Mouse (Mus musculus): ENCODE measurements around the gene Slc7a5. TPM values are rescaled to one million over a fixed set of nuclear protein-coding genes. Genes with fewer than 3 reads are reported as not detected.

Slc7a5 gene
- polyA plus RNA-seq (2015; fragmentation: Nextera tagmentation; extraction: Ambion mirVana): 16.1 and 17.3 TPM in 2 replicates

- WGBS: under 1% methylated on average over 57 of the region's 61 CpGs
- Histone ChIP-seq H3K4me3 (peak within 1 kb of the TSS; percentile 83), H3K4me2 (peak within 1 kb of the TSS; percentile 95), H3K4me1 (peaks cover 47% of the 10 kb centered on the region), H3K27me3 (replicated peaks) (peaks cover 23% of the 10 kb centered on the region), H3K27ac (replicated peaks) (peak within 1 kb of the TSS; percentile 22; the same call in 1 of the 2 replicates), H3K9me3 (no peaks in the 10 kb centered on the region), H3K36me3 (no peaks in the 10 kb centered on the region), H3K9ac (peak within 1 kb of the TSS; percentile 86)
- ATAC-seq (ENCODE audit: extremely low read depth, insufficient number of reproducible peaks, low FRiP score, low TSS enrichment): peak; percentile 86
Observed at GRCm38 (mm10) chr8:121907587-121908248, at the start of gene Slc7a5. Gene Slc7a5, minus strand, starts transcription at chr8:121907694.

GRCm38 (mm10) chr8:121955825-121956500, 48.5 kb upstream of the Slc7a5 start:
- peak overlapping the region; percentile 49 for H3K27ac ChIP-seq (replicated peaks)
- peak overlapping the region; percentile 51; the same call in 1 of the 2 replicates for H3K9ac ChIP-seq

GRCm38 (mm10) chr8:121954981-121955555, 47.6 kb upstream of the Slc7a5 start:
- H3K9me3 ChIP-seq: no peaks in the 10 kb centered on the region
- peaks cover 33% of the 10 kb centered on the region for H3K36me3 ChIP-seq
- WGBS: 72% methylated on average over 10 of the region's 10 CpGs
- H3K4me1 ChIP-seq: peaks cover 69% of the 10 kb centered on the region
- ATAC-seq (ENCODE audit: extremely low read depth, insufficient number of reproducible peaks, low FRiP score, low TSS enrichment): no peak
- no peak overlapping the region for H3K27ac ChIP-seq (replicated peaks)
- H3K4me3 ChIP-seq: no peak overlapping the region
- no peaks in the 10 kb centered on the region for H3K27me3 ChIP-seq (replicated peaks)
- no peak overlapping the region for H3K9ac ChIP-seq
- no peak overlapping the region for H3K4me2 ChIP-seq

More at GRCm38 (mm10) chr8:121955825-121956500, 48.5 kb upstream of the Slc7a5 start:
- Histone ChIP-seq H3K4me1 (peaks cover 69% of the 10 kb centered on the region), H3K27me3 (replicated peaks) (no peaks in the 10 kb centered on the region), H3K4me3 (no peak overlapping the region), H3K36me3 (peaks cover 35% of the 10 kb centered on the region), H3K9me3 (no peaks in the 10 kb centered on the region), H3K4me2 (no peak overlapping the region)
- no peak for ATAC-seq (ENCODE audit: extremely low read depth, insufficient number of reproducible peaks, low FRiP score, low TSS enrichment)
- WGBS: 55% methylated on average over 1 of the region's 1 CpGs

GRCm38 (mm10) chr8:121953821-121954545, 46.5 kb upstream of the Slc7a5 start:
- Histone ChIP-seq H3K36me3 (peaks cover 33% of the 10 kb centered on the region), H3K27ac (replicated peaks) (no peak overlapping the region), H3K27me3 (replicated peaks) (no peaks in the 10 kb centered on the region), H3K4me3 (no peak overlapping the region), H3K4me2 (no peak overlapping the region), H3K9me3 (no peaks in the 10 kb centered on the region), H3K4me1 (peaks cover 71% of the 10 kb centered on the region), H3K9ac (no peak overlapping the region)
- ATAC-seq (ENCODE audit: extremely low read depth, insufficient number of reproducible peaks, low FRiP score, low TSS enrichment): no peak
- WGBS: 72% methylated on average over 3 of the region's 3 CpGs

GRCm38 (mm10) chr8:121952800-121953199, 45.3 kb upstream of the Slc7a5 start:
- Histone ChIP-seq H3K9me3 (no peaks in the 10 kb centered on the region), H3K9ac (peak overlapping the region; percentile 99; the same call in 1 of the 2 replicates), H3K4me2 (peak overlapping the region; percentile 97), H3K27me3 (replicated peaks) (no peaks in the 10 kb centered on the region), H3K4me3 (peak overlapping the region; percentile 86; the same call in 1 of the 2 replicates), H3K36me3 (peaks cover 33% of the 10 kb centered on the region), H3K27ac (replicated peaks) (no peak overlapping the region), H3K4me1 (peaks cover 81% of the 10 kb centered on the region)
- 90% methylated on average over 7 of the region's 7 CpGs for WGBS
- ATAC-seq (ENCODE audit: extremely low read depth, insufficient number of reproducible peaks, low FRiP score, low TSS enrichment): no peak

GRCm38 (mm10) chr8:121952122-121952521, 44.6 kb upstream of the Slc7a5 start:
- H3K4me2 ChIP-seq: peak overlapping the region; percentile 97
- H3K36me3 ChIP-seq: peaks cover 33% of the 10 kb centered on the region
- H3K9me3 ChIP-seq: no peaks in the 10 kb centered on the region
- no peak overlapping the region for H3K27ac ChIP-seq (replicated peaks)
- no peaks in the 10 kb centered on the region for H3K27me3 ChIP-seq (replicated peaks)
- ATAC-seq (ENCODE audit: extremely low read depth, insufficient number of reproducible peaks, low FRiP score, low TSS enrichment): no peak
- H3K9ac ChIP-seq: peak overlapping the region; percentile 99
- H3K4me1 ChIP-seq: peaks cover 79% of the 10 kb centered on the region
- H3K4me3 ChIP-seq: peak overlapping the region; percentile 86

GRCm38 (mm10) chr8:121951656-121952009, 44.1 kb upstream of the Slc7a5 start:
- 22% methylated on average over 7 of the region's 7 CpGs for WGBS
- H3K36me3 ChIP-seq: peaks cover 33% of the 10 kb centered on the region
- H3K27ac ChIP-seq (replicated peaks): peak overlapping the region; percentile 97
- peaks cover 79% of the 10 kb centered on the region for H3K4me1 ChIP-seq
- H3K9ac ChIP-seq: peak overlapping the region; percentile 99
- no peaks in the 10 kb centered on the region for H3K9me3 ChIP-seq
- H3K4me3 ChIP-seq: peak overlapping the region; percentile 86
- H3K27me3 ChIP-seq (replicated peaks): no peaks in the 10 kb centered on the region
- H3K4me2 ChIP-seq: peak overlapping the region; percentile 97
- ATAC-seq (ENCODE audit: extremely low read depth, insufficient number of reproducible peaks, low FRiP score, low TSS enrichment): no peak

GRCm38 (mm10) chr8:121950749-121951655, 43.5 kb upstream of the Slc7a5 start:
- Histone ChIP-seq H3K4me3 (peak overlapping the region; percentile 86), H3K27ac (replicated peaks) (peak overlapping the region; percentile 97), H3K27me3 (replicated peaks) (no peaks in the 10 kb centered on the region), H3K9ac (peak overlapping the region; percentile 99), H3K4me1 (peaks cover 73% of the 10 kb centered on the region), H3K4me2 (peak overlapping the region; percentile 97), H3K9me3 (no peaks in the 10 kb centered on the region), H3K36me3 (peaks cover 33% of the 10 kb centered on the region)
- no peak; the same call in 1 of the 2 replicates for ATAC-seq (ENCODE audit: extremely low read depth, insufficient number of reproducible peaks, low FRiP score, low TSS enrichment)
- WGBS: under 1% methylated on average over 94 of the region's 97 CpGs

- ATAC-seq (ENCODE audit: extremely low read depth, insufficient number of reproducible peaks, low FRiP score, low TSS enrichment): peak; percentile 92
- Histone ChIP-seq H3K4me2 (peak overlapping the region; percentile 97), H3K9me3 (no peaks in the 10 kb centered on the region), H3K27me3 (replicated peaks) (no peaks in the 10 kb centered on the region), H3K27ac (replicated peaks) (peak overlapping the region; percentile 97), H3K36me3 (peaks cover 27% of the 10 kb centered on the region), H3K4me3 (peak overlapping the region; percentile 86), H3K4me1 (peaks cover 65% of the 10 kb centered on the region), H3K9ac (peak overlapping the region; percentile 99)
- under 1% methylated on average over 63 of the region's 66 CpGs for whole genome bisulfite sequencing
Observed at GRCm38 (mm10) chr8:121949941-121950748, 42.7 kb upstream of the Slc7a5 start.

Data from heart, embryonic 13.5 days (tissue).